Mouse (Mus musculus) lung, embryonic 14.5 days (tissue): ENCODE data around the gene Gm16503. TPM values are rescaled to one million over a fixed set of nuclear protein-coding genes. Genes with fewer than 3 reads are reported as not detected.
"Not testable (repeated sequence)": the region's sequence is repeated elsewhere in the genome, so short reads cannot be mapped to it uniquely, and the experiment has no call there.

Source experiments
- ATAC-seq: fragments of 200-750 bp; cut with Nextera tagmentation; 2 replicates; pipeline ENCODE4 v1.8.0; 2017; ENCODE audit warnings: mild to moderate bottlenecking, moderate TSS enrichment, moderate library complexity; ENCODE audit not compliant: insufficient read depth
- DNase-seq: peaks from one replicate; pipeline ENCODE4 v3.0.0-alpha.2; 2015
- H3K27ac ChIP-seq: fragments of 300-500 bp; sonication (generic); 2 replicates; pipeline ENCODE4 v1.5.1; 2014; ENCODE audit warnings: low read depth, mild to moderate bottlenecking, moderate library complexity
- H3K27me3 ChIP-seq: fragments of 300-500 bp; sonication (generic); 2 replicates; pipeline ENCODE4 v1.6.1; 2014; ENCODE audit warnings: low read length, control low read depth; ENCODE audit not compliant: insufficient read depth
- H3K36me3 ChIP-seq: fragments of 300-500 bp; sonication (generic); 2 replicates; pipeline ENCODE4 v1.6.1; 2014; ENCODE audit warnings: control low read depth; ENCODE audit not compliant: insufficient read depth
- H3K4me1 ChIP-seq: fragments of 300-500 bp; sonication (generic); 2 replicates; pipeline ENCODE4 v1.6.1; 2014; ENCODE audit warnings: antibody characterized with exemption, control low read depth; ENCODE audit not compliant: insufficient read depth
- H3K4me2 ChIP-seq: fragments of 300-500 bp; sonication (generic); 2 replicates; pipeline ENCODE4 v1.6.1; 2014; ENCODE audit warnings: mild to moderate bottlenecking
- H3K4me3 ChIP-seq: fragments of 300-500 bp; sonication (generic); 2 replicates; pipeline ENCODE4 v1.5.1; 2014; ENCODE audit warnings: low read depth, low read length
- H3K9ac ChIP-seq: fragments of 300-500 bp; sonication (generic); 2 replicates; pipeline ENCODE4 v1.6.1; 2014
- H3K9me3 ChIP-seq: fragments of 300-500 bp; sonication (generic); 2 replicates; pipeline ENCODE4 v1.6.1; 2016; ENCODE audit warnings: low read depth, low read length, control low read depth
- CTCF ChIP-seq: IDR thresholded peaks from 2 replicates; pipeline ENCODE4 v1.5.1; 2016; ENCODE audit warnings: antibody characterized with exemption, low read depth
- WGBS: fragments of 180-500 bp; shearing (Covaris S2); extraction: QIAGEN DNeasy Blood & Tissue Kit; methylation state at CpG from one replicate; pipeline ENCODE4 v1.1.7; 2014; 5-methylcytosine and 5-hydroxymethylcytosine counted together
- polyA plus RNA-seq: library from polyadenylated mRNA; unstranded; fragments of >200 nt; fragmentation: Nextera tagmentation; extraction: Ambion mirVana; gene quantifications from 2 replicates; pipeline ENCODE4 v1.2.1, GENCODE M21; 2014

Gm16503 gene
- 0.20 and 0.37 TPM in 2 replicates for polyA plus RNA-seq

DNA sequence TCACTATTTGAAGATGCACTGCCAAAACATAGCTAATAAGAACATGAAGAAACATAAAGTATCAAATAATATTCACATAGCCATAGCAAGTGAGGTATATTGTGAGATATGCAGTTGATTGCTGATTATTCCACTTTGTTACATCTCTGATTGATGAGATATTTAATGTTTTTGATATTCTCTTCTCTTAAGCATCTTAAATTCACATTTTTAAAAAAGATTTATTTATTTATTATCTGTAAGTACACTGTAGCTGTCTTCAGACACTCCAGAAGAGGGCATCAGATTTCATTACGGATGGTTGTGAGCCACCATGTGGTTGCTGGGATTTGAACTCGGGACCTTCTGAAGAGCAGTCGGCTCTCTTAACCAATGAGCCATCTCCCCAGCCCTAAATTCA is at the start of gene Gm16503:
Gene Gm16503, plus strand, starts transcription at position 301 of the 400 bp plus-strand sequence.
- not testable (repeated sequence) for H3K27ac ChIP-seq, H3K4me1 ChIP-seq, DNase-seq, ATAC-seq, H3K4me3 ChIP-seq, H3K27me3 ChIP-seq, H3K9ac ChIP-seq, H3K36me3 ChIP-seq, H3K4me2 ChIP-seq
- peaks cover 36% of the 10 kb centered on the region for H3K9me3 ChIP-seq
- 85% methylated on average over 3 of the region's 3 CpGs for WGBS

DNA sequence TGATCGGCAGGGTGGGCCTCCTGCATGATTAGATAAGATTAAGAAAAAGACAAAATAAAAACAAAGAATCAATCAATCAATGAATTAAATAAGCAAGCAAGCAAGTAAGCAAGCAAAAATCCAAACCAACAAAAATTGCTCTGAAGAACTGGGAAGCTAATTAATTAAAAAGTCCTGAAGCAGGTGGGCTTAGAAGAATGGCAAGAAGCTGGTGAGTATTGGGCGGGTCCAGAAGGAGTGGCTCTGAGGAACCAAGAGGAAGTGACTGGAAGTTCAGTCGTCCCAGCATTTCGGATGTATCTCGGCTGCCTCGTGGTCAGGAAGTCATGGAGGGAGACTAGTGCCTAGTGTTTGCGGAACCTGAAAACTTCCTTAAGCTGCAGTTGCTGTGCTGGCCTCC is 47.9 kb upstream of the Gm16503 start, which contains the start of gene Zfp982:
Gene Zfp982, plus strand, starts transcription at position 301 of the 400 bp plus-strand sequence.
- not testable (repeated sequence) for H3K4me3 ChIP-seq, DNase-seq, H3K27ac ChIP-seq, H3K4me2 ChIP-seq, H3K9ac ChIP-seq, H3K4me1 ChIP-seq, ATAC-seq, H3K36me3 ChIP-seq, H3K27me3 ChIP-seq
- WGBS, result 76% methylated on average over 7 of the region's 7 CpGs
- H3K9me3 ChIP-seq, result peaks cover 33% of the 10 kb centered on the region

DNA sequence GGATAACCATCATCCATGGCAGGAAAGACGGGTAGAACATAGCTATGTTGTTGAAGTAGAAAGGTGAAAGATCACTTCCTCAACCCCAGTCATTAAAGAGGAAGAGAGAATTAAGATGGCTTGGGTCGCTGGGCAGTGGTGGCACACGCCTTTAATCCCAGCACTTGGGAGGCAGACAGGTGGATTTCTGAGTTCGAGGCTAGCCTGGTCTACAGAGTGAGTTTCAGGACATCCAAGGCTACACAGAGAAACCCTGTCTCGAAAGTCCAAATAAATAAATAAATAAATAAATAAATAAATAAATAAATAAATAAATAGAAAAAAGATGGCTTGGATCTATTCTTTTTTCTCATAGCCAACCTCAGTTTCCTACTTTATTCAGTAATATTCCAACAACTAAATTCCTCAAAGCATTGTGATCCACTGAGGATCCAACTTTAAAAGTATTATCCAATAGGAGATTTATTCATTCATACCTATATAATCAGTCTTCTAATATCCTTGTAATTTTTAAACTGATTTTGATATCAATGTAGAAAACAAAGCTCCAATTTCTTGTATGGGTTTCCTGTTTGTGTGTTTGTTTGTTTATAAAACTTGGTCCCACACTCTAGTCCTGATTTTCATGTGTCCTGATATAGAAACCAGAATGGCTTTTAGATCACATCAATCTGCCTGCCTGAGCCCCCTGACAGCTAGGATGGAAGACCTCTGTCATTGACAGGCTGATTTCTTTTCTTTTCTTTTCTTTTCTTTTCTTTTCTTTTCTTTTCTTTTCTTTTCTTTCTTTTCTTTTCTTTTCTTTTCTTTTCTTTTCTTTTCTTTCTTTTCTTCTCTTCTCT is 41.0 kb upstream of the Gm16503 start:
- not testable (repeated sequence) for H3K27me3 ChIP-seq, H3K27ac ChIP-seq, H3K4me3 ChIP-seq, H3K4me1 ChIP-seq, H3K4me2 ChIP-seq, ATAC-seq, DNase-seq, H3K36me3 ChIP-seq, H3K9ac ChIP-seq
- peaks cover 13% of the 10 kb centered on the region; the same call in 1 of the 2 replicates for H3K9me3 ChIP-seq
- 85% methylated on average over 5 of the region's 5 CpGs for WGBS

DNA sequence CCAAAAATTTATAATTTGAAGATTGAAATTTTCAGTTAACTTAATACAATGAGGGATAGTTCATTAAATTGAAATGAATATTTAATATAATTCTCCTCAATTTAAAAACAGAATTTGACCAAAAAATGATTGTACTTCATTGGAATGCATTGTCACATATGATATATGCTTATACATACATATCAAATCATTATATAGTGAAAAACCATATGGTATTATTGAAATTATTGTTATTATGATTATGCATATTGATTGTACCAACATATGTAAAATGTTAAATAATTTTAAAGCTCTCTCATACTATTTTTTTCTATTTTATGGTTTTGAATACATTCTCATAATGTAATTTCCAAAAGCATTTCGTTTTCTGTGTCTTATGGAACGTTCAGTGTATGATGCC is 30.8 kb upstream of the Gm16503 start:
- Histone ChIP-seq H3K27me3 (no peaks in the 10 kb centered on the region), H3K36me3 (no peaks in the 10 kb centered on the region), H3K9ac (no peak overlapping the region), H3K9me3 (peaks cover 19% of the 10 kb centered on the region; the same call in 1 of the 2 replicates), H3K27ac (no peak overlapping the region), H3K4me1 (no peaks in the 10 kb centered on the region), H3K4me2 (no peak overlapping the region), H3K4me3 (no peak overlapping the region)
- ATAC-seq (no peak), DNase-seq (no peak)
- TF ChIP-seq CTCF, result no peak
- WGBS, result 72% methylated on average over 2 of the region's 2 CpGs

DNA sequence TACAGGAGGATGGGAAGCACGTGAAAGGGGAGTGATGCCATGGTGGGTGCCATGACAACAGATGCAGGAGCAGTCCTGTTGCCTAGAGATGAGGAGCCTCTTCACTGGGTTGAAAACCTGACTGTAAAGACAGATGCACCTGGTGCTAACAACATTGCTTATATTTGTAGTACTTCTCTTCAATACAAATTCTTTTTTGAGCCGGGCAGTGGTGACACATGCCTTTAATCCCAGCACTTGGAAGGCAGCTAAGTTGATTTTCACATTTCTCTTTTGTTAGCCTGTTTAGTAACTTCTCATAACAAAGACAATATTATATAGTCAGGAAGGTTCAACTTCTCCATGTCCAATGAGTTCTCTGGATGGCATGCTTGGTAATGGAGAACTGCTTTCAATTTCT is 21.0 kb upstream of the Gm16503 start:
- H3K27ac ChIP-seq, result no peak overlapping the region
- no peaks in the 10 kb centered on the region for H3K36me3 ChIP-seq
- TF ChIP-seq CTCF, result no peak
- H3K9me3 ChIP-seq, result peaks cover 72% of the 10 kb centered on the region
- H3K4me1 ChIP-seq, result no peaks in the 10 kb centered on the region
- WGBS, result 70% methylated on average over 2 of the region's 2 CpGs
- H3K4me2 ChIP-seq, result no peak overlapping the region
- ATAC-seq, result no peak
- no peaks in the 10 kb centered on the region for H3K27me3 ChIP-seq
- H3K4me3 ChIP-seq, result no peak overlapping the region
- no peak overlapping the region for H3K9ac ChIP-seq
- no peak for DNase-seq

DNA sequence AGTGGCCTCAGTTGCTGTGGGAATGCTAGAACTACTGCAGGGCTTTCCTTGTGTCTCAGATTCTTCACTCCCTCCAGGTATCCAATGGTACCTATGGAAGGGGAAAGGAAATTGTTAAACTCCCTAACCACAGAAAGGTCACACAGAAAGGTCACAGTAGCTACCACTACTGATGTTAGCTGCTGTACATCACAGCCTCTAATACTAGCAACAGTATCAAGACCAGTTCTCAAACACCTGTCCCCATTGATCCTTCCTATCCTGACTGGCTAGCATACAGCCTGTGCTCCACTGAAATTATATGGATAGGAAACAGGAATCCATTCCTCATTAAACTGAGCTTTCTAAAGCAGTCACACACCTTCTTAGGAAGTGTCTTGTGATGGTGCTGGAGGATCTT is 19.9 kb upstream of the Gm16503 start:
- Histone ChIP-seq H3K4me1 (no peaks in the 10 kb centered on the region), H3K36me3 (no peaks in the 10 kb centered on the region), H3K27me3 (no peaks in the 10 kb centered on the region), H3K4me2 (no peak overlapping the region), H3K9me3 (peaks cover 73% of the 10 kb centered on the region), H3K4me3 (no peak overlapping the region), H3K9ac (no peak overlapping the region), H3K27ac (no peak overlapping the region)
- TF ChIP-seq CTCF, result no peak
- ATAC-seq (peak; percentile 28; the same call in 1 of the 2 replicates), DNase-seq (no peak)

DNA sequence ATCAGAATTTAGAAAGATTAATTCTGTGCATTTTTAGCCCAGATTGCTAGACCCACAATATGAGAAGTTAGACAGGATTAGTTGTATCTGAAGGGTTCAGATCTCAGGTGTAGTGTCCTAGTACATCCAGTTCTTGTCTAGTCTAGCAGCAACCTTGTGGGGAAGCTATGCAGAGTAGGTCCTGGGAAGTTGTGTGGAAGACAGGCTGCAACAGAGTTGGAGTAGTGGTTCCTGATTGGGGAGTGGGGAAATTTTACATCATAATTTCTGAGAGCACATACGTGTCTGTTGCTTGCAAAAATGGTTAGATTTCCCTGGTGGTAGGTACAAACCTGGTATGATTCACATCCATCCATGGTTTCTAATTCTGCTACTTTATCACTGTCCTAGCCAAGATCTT is 14.9 kb upstream of the Gm16503 start:
- Histone ChIP-seq H3K4me2 (no peak overlapping the region), H3K36me3 (no peaks in the 10 kb centered on the region), H3K27me3 (no peaks in the 10 kb centered on the region), H3K9ac (no peak overlapping the region), H3K4me1 (no peaks in the 10 kb centered on the region), H3K9me3 (peaks cover 59% of the 10 kb centered on the region), H3K4me3 (no peak overlapping the region), H3K27ac (no peak overlapping the region)
- ATAC-seq (no peak), DNase-seq (no peak)
- 86% methylated on average over 1 of the region's 1 CpGs for WGBS
- TF ChIP-seq CTCF, result no peak
